Mouse (Mus musculus) 416B (cell line): ENCODE measurements at regions not wholly inside any gene's neighbourhood (a gene's known extent, or its start where the extent isn't known, plus 50 kb on each side); places are given as distances from the start of the nearest gene placed in this dataset.

ENCODE experiments used
- DNase-seq: peaks from one replicate; pipeline ENCODE4 v3.0.0; 2011; ENCODE audit warnings: low read depth

- DNase-seq = peak; percentile 51
Observed at GRCm38 (mm10) chr6:36004701-36005100, 383.2 kb upstream of the Chrm2 start.

GRCm38 (mm10) chr6:36002090-36002489 is 385.8 kb upstream of the Chrm2 start:
- DNase-seq = no peak

- DNase-seq = no peak
Observed at GRCm38 (mm10) chr6:35988891-35989290, 399.0 kb upstream of the Chrm2 start.

GRCm38 (mm10) chr6:35940071-35940470 is 400.4 kb upstream of the Mtpn start:
- no peak for DNase-seq

- no peak for DNase-seq
Observed at GRCm38 (mm10) chr6:35924189-35924588, 384.5 kb upstream of the Mtpn start.

GRCm38 (mm10) chr6:35897990-35898389 is 358.3 kb upstream of the Mtpn start:
- no peak for DNase-seq

GRCm38 (mm10) chr6:35895692-35896091 is 356.0 kb upstream of the Mtpn start:
- DNase-seq = no peak

- DNase-seq = no peak
Observed at GRCm38 (mm10) chr6:35874671-35875070, 335.0 kb upstream of the Mtpn start.

GRCm38 (mm10) chr6:35871388-35871787 is 331.7 kb upstream of the Mtpn start:
- DNase-seq = no peak

- DNase-seq = no peak
Observed at GRCm38 (mm10) chr6:35864218-35864617, 324.5 kb upstream of the Mtpn start.

- no peak for DNase-seq
Observed at GRCm38 (mm10) chr6:35853993-35854392, 314.3 kb upstream of the Mtpn start.

GRCm38 (mm10) chr6:35816657-35817056 is 277.0 kb upstream of the Mtpn start:
- DNase-seq = no peak

GRCm38 (mm10) chr6:35814476-35814875 is 274.8 kb upstream of the Mtpn start:
- no peak for DNase-seq

GRCm38 (mm10) chr6:35805738-35806137 is 266.1 kb upstream of the Mtpn start:
- DNase-seq = no peak

- no peak for DNase-seq
Observed at GRCm38 (mm10) chr6:35804041-35804440, 264.4 kb upstream of the Mtpn start.

- peak; percentile 18 for DNase-seq
Observed at GRCm38 (mm10) chr6:35779706-35780105, 240.0 kb upstream of the Mtpn start.

GRCm38 (mm10) chr6:35770907-35771306 is 231.2 kb upstream of the Mtpn start:
- DNase-seq = no peak

GRCm38 (mm10) chr6:35759606-35760246 is 220.0 kb upstream of the Mtpn start:
- no peak for DNase-seq

- no peak for DNase-seq
Observed at GRCm38 (mm10) chr6:35746034-35746433, 206.3 kb upstream of the Mtpn start.

- DNase-seq = no peak
Observed at GRCm38 (mm10) chr6:35705587-35705986, 165.9 kb upstream of the Mtpn start.

- DNase-seq = no peak
Observed at GRCm38 (mm10) chr6:35667062-35667461, 127.4 kb upstream of the Mtpn start.

GRCm38 (mm10) chr6:35651401-35651800 is 111.7 kb upstream of the Mtpn start:
- no peak for DNase-seq

- no peak for DNase-seq
Observed at GRCm38 (mm10) chr6:35645210-35645609, 105.5 kb upstream of the Mtpn start.

GRCm38 (mm10) chr6:35640672-35641071 is 101.0 kb upstream of the Mtpn start:
- DNase-seq = no peak
